Mouse (Mus musculus): ENCODE results near the gene Cdhr4.
"Not testable (repeated sequence)": the region's sequence is repeated elsewhere in the genome, so short reads cannot be mapped to it uniquely, and the experiment has no call there.

Gene Cdhr4

DNA sequence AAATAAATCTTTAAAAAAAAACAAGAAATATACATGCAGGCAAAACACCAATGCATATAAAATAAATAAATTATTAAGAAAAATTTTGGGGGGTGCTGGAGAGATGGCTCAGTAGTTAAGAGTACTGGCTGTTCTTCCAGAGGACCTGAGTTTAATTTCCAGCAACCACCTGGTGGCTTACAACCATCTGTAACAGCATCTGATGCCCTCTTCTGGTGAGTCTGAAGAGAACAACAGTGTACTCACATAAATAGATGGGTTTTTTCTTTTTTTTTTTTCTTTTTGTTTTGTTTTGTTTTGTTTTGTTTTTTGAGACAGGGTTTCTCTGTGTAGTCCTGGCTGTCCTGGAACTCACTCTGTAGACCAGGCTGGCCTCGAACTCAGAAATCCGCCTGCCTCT, 21.3 kb downstream of the Cdhr4 start:
- not testable (repeated sequence) for DNase-seq

DNA sequence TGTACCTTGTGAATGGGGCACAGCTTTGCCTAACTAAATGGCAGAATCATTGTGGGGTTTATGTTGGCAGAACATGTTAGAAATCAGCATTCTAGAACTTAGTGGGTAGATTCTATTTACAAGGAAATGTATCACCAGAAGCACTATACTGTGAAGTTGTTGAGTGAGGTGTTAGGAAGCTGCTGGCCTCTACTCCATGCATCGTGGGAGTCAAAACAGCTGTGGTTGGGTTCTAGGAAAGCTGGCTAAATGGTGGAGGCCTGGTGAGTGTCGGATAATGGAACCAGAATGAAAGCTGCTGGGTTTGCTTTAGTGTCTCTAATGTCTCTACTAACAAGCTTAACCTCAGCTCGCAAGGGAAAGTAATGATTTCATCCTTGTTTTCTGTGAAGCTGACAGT, 24.8 kb downstream of the Cdhr4 start:
- DNase-seq: no peak

DNA sequence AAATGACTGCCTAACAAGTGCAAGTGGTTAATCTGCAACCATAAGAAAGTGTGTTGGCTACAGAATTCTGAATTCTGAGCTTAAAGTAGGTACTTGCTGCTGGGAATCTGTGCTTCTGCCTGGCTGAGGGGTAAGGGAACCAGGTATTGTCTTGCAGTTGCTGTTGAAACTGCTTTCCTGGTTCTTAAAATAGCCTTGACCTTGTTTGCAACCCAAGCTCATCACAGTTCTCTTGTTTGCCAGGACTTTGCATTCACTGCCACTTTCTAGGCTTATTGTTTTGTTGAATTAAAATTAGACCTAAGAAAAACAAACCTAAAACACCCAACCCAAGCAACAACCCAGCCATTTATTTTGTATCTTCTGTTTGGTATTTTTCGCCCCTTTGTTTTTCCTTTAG, 28.4 kb downstream of the Cdhr4 start:
- no peak for DNase-seq

DNA sequence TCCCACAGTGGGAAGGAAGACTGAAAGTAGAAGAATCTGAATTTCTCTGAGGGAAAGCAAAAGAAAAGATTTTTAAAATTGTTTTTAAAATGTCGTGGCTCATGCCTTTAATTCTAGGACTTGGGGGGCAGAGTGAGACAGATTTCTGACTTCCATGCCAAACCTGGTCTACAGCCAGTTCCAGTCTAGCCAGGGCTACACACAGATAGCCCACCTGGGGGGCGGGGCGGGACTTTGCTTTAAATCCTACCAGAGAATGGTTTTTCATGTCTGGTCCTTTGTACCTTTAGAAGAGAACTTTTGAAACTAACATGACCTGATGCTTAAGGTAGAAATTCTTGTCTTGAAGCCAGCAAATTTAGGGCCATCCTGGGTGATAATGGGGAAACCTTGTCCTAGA, 30.9 kb downstream of the Cdhr4 start:
- DNase-seq: no peak

DNA sequence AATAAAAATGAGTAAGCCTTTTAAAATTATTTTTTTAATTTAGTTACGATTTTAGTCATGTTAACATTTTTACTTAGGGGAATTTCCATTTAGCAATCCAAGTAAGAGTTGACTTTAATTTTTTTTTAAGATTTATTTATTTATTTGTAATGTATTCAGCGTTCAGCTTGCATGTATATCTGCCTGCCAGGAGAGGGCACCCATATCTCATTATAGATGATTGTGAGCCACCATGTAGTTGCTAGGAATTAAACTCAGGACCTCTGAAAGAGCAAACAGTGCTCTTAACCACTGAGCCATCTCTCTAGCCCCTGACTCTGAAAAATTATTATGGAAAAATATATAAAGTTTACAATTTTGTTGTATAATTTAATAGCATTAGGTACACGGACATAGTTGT, 34.3 kb downstream of the Cdhr4 start:
- DNase-seq: no peak

DNA sequence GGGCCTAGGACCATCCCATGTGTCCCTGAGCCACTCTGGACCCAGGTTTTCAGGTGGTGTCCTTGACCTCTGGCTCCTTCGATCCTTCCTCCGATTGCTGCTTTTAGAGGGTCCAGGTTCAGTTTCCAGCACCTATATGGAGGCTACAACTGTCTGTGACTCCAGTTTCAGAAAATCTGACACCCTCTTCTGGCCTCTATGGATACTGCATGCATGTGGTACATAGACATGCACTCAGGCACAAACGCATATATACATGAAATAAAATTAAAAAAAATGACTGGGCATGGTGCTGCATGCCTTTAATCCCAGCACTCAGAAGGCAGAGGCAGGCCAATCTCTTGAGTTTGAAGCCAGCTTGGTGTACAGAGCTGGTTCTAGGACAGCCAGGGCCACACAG, 35.6 kb downstream of the Cdhr4 start:
- DNase-seq: no peak

DNA sequence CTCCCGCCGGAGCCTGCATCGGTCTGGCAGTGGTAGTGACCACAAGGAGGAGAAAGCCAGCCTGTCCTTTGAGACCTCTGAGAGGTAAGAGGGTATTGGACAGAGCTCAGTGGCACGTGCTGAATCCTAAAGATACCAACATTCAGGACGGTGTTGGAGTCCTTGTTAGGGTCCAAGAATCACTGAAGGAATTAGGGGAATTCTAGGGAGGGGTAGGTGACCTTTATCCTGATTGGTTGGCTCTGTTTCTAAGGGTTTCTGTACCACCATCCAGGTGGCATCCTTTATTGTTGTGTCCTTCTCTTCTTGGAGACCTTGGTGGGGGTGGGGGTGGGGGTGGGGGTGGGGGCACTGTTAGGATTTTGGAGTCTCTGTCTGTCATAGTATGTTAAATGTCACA, 39.8 kb downstream of the Cdhr4 start:
- DNase-seq: no peak

DNA sequence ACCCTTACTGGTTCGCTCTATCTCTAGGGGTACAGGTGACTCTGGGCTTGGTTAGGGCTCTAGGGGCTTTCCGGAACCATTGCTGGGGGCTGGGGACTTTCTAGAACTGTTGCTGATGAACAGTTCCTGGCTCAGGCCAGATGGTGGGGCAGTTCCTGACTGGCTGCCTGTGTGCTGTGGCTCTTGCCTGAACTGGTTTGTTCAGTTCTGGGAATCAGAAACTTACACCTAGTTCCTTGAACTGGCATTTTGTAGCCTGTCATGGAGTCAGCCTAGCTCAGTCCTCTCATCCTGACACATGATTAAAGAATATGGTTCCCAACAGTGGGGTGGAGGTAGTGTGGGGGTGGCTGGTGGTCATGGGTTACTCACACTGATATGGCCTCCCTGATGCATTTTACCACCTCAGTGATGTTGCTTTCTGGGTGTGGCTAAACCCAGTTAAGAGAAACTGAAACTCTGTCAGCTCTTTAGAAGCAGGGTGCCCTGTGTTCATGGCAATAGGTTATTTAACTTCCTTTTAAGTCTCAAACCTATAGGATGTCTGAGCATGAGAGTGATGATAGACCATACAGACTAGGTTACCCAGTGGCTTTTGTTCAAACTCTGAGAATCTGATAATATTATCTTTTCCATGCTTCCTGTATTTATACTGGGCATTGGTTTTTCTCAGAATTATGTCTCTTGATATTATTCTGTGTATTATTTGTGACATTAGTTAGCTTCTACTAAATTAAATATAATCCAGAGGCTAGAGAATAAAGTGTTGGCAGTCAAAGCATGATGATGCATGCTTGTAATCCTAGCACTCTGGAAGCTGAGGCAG, 43.2 kb downstream of the Cdhr4 start:
- no peak for DNase-seq

DNA sequence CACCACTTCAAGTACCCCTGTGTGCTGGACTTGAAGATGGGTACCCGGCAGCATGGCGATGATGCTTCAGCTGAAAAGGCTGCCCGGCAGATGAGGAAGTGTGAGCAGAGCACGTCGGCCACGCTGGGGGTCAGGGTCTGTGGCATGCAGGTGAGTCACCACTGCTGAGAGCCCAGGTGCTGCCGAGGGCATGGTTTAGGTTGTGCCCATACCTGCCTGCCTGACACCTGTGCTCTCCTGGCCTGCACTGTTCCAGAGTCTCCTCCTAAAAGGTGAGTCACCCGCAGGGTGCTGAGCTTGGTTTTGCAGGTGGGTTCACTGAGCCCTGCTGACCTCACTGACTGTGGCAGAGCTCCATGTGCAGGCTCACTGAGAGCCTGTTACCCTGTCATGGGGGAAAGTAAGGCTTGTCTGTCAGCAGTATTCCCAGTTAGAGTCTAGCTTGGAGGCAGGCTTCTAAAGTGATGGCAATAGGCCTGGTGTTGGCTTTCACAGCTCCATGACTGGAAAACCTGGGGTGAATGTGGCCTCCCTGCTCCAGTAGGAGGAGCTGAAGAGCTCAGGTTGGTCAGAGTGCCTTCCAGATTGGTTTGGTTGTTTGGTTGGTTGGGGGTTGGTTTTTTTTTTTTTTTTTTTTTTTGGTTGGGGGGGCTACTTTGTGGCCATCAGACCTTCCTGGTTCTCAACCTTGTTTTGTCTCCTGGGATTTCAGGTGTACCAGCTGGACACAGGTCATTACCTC, 52.6 kb downstream of the Cdhr4 start:
- DNase-seq: no peak

DNA sequence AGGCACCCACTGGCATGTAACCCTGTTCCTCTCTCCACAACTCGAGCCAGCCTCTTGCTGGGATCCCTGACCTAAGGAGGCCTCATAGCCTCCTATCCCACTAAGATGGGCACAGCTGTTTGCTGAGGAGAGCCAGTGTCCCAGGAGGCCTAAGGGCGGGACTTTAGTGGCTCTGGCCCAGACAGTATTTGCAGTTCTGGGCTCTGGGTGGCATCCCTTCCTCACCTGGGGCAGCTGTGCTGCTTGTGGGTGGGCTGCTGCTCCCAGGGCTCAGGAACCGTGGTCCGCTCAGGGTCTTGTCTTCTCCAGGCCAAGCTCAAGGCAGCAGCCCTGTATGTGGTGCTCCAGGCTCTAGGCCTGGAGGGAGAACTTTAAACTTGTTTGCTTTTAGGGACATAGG, 54.3 kb downstream of the Cdhr4 start:
- DNase-seq: no peak

DNA sequence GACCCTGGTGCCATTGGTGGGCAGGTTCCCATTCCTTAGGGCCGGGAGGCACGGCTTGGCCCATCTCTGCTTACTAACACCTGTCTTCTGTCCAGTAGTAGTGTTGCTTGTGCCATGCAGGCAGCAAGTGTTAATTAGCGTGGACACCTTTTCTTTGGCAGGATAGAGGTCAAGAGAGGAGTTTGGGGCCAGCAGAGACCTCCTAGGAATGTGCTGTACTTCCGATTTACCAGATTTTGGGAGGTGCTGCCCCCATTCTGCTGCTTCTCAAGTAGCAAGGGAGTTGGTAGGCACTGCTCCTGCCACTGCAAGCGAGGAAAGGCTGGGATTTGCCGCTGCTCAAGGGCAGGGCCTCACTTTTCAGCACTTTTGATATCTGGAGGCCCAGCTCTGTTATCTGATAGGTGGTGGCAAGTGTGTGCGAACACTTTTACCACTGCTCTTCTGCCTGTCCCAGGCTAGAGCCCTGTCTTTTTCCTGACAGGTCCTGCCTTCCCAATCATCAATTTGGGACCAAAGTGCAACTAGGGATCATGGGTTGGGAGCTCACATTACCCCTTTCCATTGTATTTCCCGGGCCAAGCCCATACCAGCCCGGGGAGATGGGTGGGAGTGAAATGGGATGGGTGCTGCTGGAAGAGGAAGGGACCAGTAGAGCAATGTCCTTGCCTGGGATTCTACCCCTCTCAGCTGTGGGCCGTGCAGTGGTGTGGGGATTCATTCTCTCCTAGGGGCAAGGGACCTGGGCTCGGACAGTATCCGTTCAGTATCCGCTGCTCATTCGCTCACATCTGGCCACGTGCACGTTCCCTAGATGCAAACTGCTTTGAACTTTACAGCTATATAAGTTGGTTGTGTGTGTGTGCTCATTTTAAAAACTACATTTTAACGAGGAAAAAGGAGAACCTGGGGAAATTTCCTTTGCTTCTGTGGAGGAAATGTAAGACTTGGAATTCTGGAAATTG, 55.6 kb downstream of the Cdhr4 start:
- DNase-seq: peak; percentile 73

DNA sequence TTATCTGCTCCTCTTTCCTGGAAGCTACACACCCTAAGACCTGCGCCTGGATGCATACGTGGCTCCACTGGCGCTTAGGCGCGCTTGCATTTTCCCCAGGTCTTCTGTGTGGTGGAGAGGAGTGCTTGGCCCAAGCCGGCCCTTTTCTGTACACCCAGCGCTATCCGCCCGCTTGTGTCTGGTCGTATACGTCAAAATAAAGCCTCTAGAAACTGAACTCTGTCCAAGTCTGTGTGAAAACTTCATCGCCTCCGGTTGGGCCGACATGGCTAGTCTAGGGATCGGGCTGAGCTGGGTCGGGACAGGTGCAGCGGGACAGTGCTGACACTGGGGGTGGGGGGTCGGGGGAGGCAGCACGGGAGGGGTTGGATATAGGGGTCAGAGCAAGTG, 56.3 kb downstream of the Cdhr4 start:
- DNase-seq: no peak

DNA sequence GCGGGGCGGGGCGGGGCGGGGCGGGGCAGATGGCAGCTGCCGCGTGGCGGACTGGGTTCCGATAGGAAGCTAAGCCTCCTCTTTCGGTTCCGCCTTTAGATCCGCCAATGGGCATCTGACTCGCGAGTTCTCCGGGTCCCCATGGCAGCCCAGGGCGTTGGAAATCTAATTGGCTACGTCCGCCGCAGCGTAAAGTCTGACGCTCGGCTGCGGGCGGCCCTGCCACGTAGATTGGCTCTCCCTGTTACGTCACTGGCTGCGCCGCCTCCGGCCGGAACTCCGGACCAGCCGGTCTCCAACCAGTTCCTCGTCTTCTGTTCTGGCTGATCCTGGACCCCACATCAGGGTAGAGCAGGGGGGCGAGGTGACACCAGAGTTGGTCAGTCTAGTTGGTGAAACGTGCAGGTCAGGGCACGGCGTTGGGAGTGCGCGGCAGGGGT, 56.7 kb downstream of the Cdhr4 start, which contains the start of gene Gmppb:
Gmppb (plus strand) TSS at position 227 of the 440 bp plus-strand sequence.
- DNase-seq: peak; percentile 97

Measured in liver (tissue).